Mouse (Mus musculus): ENCODE results near the gene Fmo2. TPM values are rescaled to one million over a fixed set of nuclear protein-coding genes. Genes with fewer than 3 reads are reported as not detected.

Fmo2 gene
- polyA plus RNA-seq, 1 experiment from 2014 or later: not detected

GRCm38 (mm10) chr1:162882681-162883080 lies 15.8 kb downstream of the Fmo2 start:
- no peak overlapping the region for H3K4me3 ChIP-seq (replicated peaks)
- no peaks in the 10 kb centered on the region for H3K4me1 ChIP-seq
- no peaks in the 10 kb centered on the region for H3K27me3 ChIP-seq
- WGBS: 81% methylated on average over 4 of the region's 4 CpGs
- no peak overlapping the region for H3K4me2 ChIP-seq
- no peaks in the 10 kb centered on the region for H3K9me3 ChIP-seq
- no peaks in the 10 kb centered on the region for H3K36me3 ChIP-seq (replicated peaks)
- no peak overlapping the region for H3K27ac ChIP-seq
- ATAC-seq (ENCODE audit: low FRiP score): no peak
- H3K9ac ChIP-seq: no peak overlapping the region

- H3K4me1 ChIP-seq: no peaks in the 10 kb centered on the region
- WGBS: 56% methylated on average over 11 of the region's 11 CpGs
- no peak overlapping the region for H3K9ac ChIP-seq
- no peaks in the 10 kb centered on the region for H3K9me3 ChIP-seq
- no peak overlapping the region for H3K27ac ChIP-seq
- H3K27me3 ChIP-seq: no peaks in the 10 kb centered on the region
- no peaks in the 10 kb centered on the region for H3K36me3 ChIP-seq (replicated peaks)
- no peak overlapping the region for H3K4me2 ChIP-seq
- no peak overlapping the region for H3K4me3 ChIP-seq (replicated peaks)
- no peak for ATAC-seq (ENCODE audit: low FRiP score)
Observed at GRCm38 (mm10) chr1:162879595-162880369, 18.7 kb downstream of the Fmo2 start.

GRCm38 (mm10) chr1:162875091-162875490 lies 23.4 kb downstream of the Fmo2 start:
- H3K9me3 ChIP-seq: no peaks in the 10 kb centered on the region
- H3K4me2 ChIP-seq: no peak overlapping the region
- ATAC-seq (ENCODE audit: low FRiP score): no peak
- 0 out of 2 replicates have a peak, but pooled peaks cover 2% of the 10 kb centered on the region for H3K4me1 ChIP-seq
- H3K27ac ChIP-seq: no peak overlapping the region
- no peaks in the 10 kb centered on the region for H3K27me3 ChIP-seq
- 88% methylated on average over 3 of the region's 3 CpGs for WGBS
- no peak overlapping the region for H3K4me3 ChIP-seq (replicated peaks)
- no peak overlapping the region for H3K9ac ChIP-seq
- H3K36me3 ChIP-seq (replicated peaks): no peaks in the 10 kb centered on the region

- no peaks in the 10 kb centered on the region for H3K9me3 ChIP-seq
- no peaks in the 10 kb centered on the region for H3K36me3 ChIP-seq (replicated peaks)
- H3K4me1 ChIP-seq: 0 out of 2 replicates have a peak, but pooled peaks cover 2% of the 10 kb centered on the region
- H3K27ac ChIP-seq: peak overlapping the region; percentile 61; the same call in 1 of the 2 replicates
- ATAC-seq (ENCODE audit: low FRiP score): no peak
- no peak overlapping the region for H3K9ac ChIP-seq
- H3K4me2 ChIP-seq: no peak overlapping the region
- H3K4me3 ChIP-seq (replicated peaks): no peak overlapping the region
- H3K27me3 ChIP-seq: no peaks in the 10 kb centered on the region
- WGBS: 63% methylated on average over 9 of the region's 9 CpGs
Observed at GRCm38 (mm10) chr1:162871701-162872311, 26.7 kb downstream of the Fmo2 start.

- H3K4me2 ChIP-seq: no peak overlapping the region
- no peaks in the 10 kb centered on the region for H3K36me3 ChIP-seq (replicated peaks)
- ATAC-seq (ENCODE audit: low FRiP score): no peak
- H3K9ac ChIP-seq: no peak overlapping the region
- H3K27me3 ChIP-seq: no peaks in the 10 kb centered on the region
- H3K9me3 ChIP-seq: no peaks in the 10 kb centered on the region
- H3K27ac ChIP-seq: no peak overlapping the region
- H3K4me3 ChIP-seq (replicated peaks): no peak overlapping the region
- 0 out of 2 replicates have a peak, but pooled peaks cover 2% of the 10 kb centered on the region for H3K4me1 ChIP-seq
- 86% methylated on average over 7 of the region's 7 CpGs for WGBS
Observed at GRCm38 (mm10) chr1:162870978-162871377, 27.5 kb downstream of the Fmo2 start.

- 88% methylated on average over 4 of the region's 4 CpGs for WGBS
- ATAC-seq (ENCODE audit: low FRiP score): no peak
- H3K9me3 ChIP-seq: no peaks in the 10 kb centered on the region
Observed at GRCm38 (mm10) chr1:162867396-162867795, 31.1 kb downstream of the Fmo2 start.

GRCm38 (mm10) chr1:162866280-162866681 lies 32.2 kb downstream of the Fmo2 start, which contains the start of gene Fmo1:
TSS of gene Fmo1 (minus strand) at chr1:162866610.
- H3K9me3 ChIP-seq: no peaks in the 10 kb centered on the region
- WGBS: 79% methylated on average over 7 of the region's 7 CpGs
- H3K27ac ChIP-seq: no peak within 1 kb of the TSS
- no peak for ATAC-seq (ENCODE audit: low FRiP score)
- H3K9ac ChIP-seq: no peak within 1 kb of the TSS
- H3K27me3 ChIP-seq: no peaks in the 10 kb centered on the region
- no peak within 1 kb of the TSS for H3K4me2 ChIP-seq
- H3K4me3 ChIP-seq (replicated peaks): no peak within 1 kb of the TSS
- H3K4me1 ChIP-seq: 0 out of 2 replicates have a peak, but pooled peaks cover 6% of the 10 kb centered on the region
- no peaks in the 10 kb centered on the region for H3K36me3 ChIP-seq (replicated peaks)

More at GRCm38 (mm10) chr1:162867396-162867795, 31.1 kb downstream of the Fmo2 start:
- Histone ChIP-seq H3K36me3 (replicated peaks) (no peaks in the 10 kb centered on the region), H3K27me3 (no peaks in the 10 kb centered on the region), H3K9ac (no peak overlapping the region), H3K4me2 (no peak overlapping the region), H3K27ac (no peak overlapping the region), H3K4me3 (replicated peaks) (no peak overlapping the region), H3K4me1 (0 out of 2 replicates have a peak, but pooled peaks cover 5% of the 10 kb centered on the region)

GRCm38 (mm10) chr1:162865493-162865830 lies 33.1 kb downstream of the Fmo2 start:
- Histone ChIP-seq H3K4me2 (no peak overlapping the region), H3K4me3 (replicated peaks) (no peak overlapping the region), H3K9ac (no peak overlapping the region), H3K27ac (no peak overlapping the region), H3K9me3 (no peaks in the 10 kb centered on the region), H3K36me3 (replicated peaks) (no peaks in the 10 kb centered on the region), H3K27me3 (no peaks in the 10 kb centered on the region), H3K4me1 (0 out of 2 replicates have a peak, but pooled peaks cover 6% of the 10 kb centered on the region)
- no peak for ATAC-seq (ENCODE audit: low FRiP score)
- WGBS: 62% methylated on average over 3 of the region's 3 CpGs

GRCm38 (mm10) chr1:162864816-162865492 lies 33.6 kb downstream of the Fmo2 start:
- no peaks in the 10 kb centered on the region for H3K36me3 ChIP-seq (replicated peaks)
- ATAC-seq (ENCODE audit: low FRiP score): no peak
- H3K27me3 ChIP-seq: no peaks in the 10 kb centered on the region
- 85% methylated on average over 8 of the region's 8 CpGs for WGBS
- no peak overlapping the region for H3K27ac ChIP-seq
- no peak overlapping the region for H3K4me2 ChIP-seq
- H3K4me1 ChIP-seq: peaks cover 7% of the 10 kb centered on the region; the same call in 1 of the 2 replicates
- H3K9ac ChIP-seq: no peak overlapping the region
- H3K9me3 ChIP-seq: no peaks in the 10 kb centered on the region
- H3K4me3 ChIP-seq (replicated peaks): no peak overlapping the region

- WGBS: 95% methylated on average over 5 of the region's 5 CpGs
- ATAC-seq (ENCODE audit: low FRiP score): no peak
- H3K4me3 ChIP-seq (replicated peaks): no peak overlapping the region
- H3K27ac ChIP-seq: no peak overlapping the region
- peaks cover 14% of the 10 kb centered on the region for H3K4me1 ChIP-seq
- H3K4me2 ChIP-seq: no peak overlapping the region
- no peaks in the 10 kb centered on the region for H3K9me3 ChIP-seq
- no peaks in the 10 kb centered on the region for H3K36me3 ChIP-seq (replicated peaks)
- H3K9ac ChIP-seq: no peak overlapping the region
- H3K27me3 ChIP-seq: no peaks in the 10 kb centered on the region
Observed at GRCm38 (mm10) chr1:162864279-162864678, 34.2 kb downstream of the Fmo2 start.

- Histone ChIP-seq H3K9ac (no peak overlapping the region), H3K9me3 (no peaks in the 10 kb centered on the region), H3K36me3 (replicated peaks) (no peaks in the 10 kb centered on the region), H3K27me3 (no peaks in the 10 kb centered on the region), H3K4me3 (replicated peaks) (no peak overlapping the region), H3K27ac (no peak overlapping the region), H3K4me1 (peaks cover 21% of the 10 kb centered on the region), H3K4me2 (no peak overlapping the region)
- no peak for ATAC-seq (ENCODE audit: low FRiP score)
- 95% methylated on average over 3 of the region's 3 CpGs for WGBS
Observed at GRCm38 (mm10) chr1:162863579-162863978, 34.9 kb downstream of the Fmo2 start.

GRCm38 (mm10) chr1:162862328-162862727 lies 36.2 kb downstream of the Fmo2 start:
- H3K36me3 ChIP-seq (replicated peaks): no peaks in the 10 kb centered on the region
- 26% methylated on average over 1 of the region's 1 CpGs for WGBS
- ATAC-seq (ENCODE audit: low FRiP score): no peak

More at GRCm38 (mm10) chr1:162862328-162862727, 36.2 kb downstream of the Fmo2 start:
- Histone ChIP-seq H3K4me2 (no peak overlapping the region), H3K9me3 (no peaks in the 10 kb centered on the region), H3K27ac (no peak overlapping the region), H3K9ac (no peak overlapping the region), H3K4me3 (replicated peaks) (no peak overlapping the region), H3K4me1 (peaks cover 25% of the 10 kb centered on the region), H3K27me3 (no peaks in the 10 kb centered on the region)

All from forebrain, embryonic 12.5 days (tissue).